Mouse (Mus musculus): ENCODE results near the gene Ssc4d. TPM values are rescaled to one million over a fixed set of nuclear protein-coding genes. Genes with fewer than 3 reads are reported as not detected.

The Ssc4d gene
- total and polyA plus RNA-seq, 2 experiments from 2014 or later = 3.6 to 8.9 TPM

DNA sequence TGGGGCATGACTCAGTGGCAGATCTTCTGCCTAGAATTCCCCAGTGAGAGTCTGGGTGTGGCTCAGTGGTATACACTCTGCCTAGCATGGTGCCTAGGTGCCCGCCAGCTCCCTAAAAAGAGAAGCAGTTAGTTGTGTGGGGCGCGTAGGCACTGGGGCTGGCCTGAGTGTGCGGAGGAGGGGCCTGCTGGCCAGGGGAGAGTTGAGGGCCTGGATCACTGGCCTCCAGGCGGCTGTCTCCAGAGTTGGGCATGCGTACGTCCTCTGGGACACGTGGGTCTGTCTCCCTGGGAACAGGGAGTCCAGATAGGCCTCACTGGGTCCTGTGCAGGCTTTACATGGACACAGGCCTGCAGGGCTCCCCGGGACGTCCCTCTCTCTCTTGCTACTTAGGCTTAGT is 40.5 kb upstream of the Ssc4d start:
- DNase-seq (ENCODE audit: low spot score) (no peak), ATAC-seq (ENCODE audit: low FRiP score) (no peak)
- TF ChIP-seq CTCF (IDR thresholded peaks at IDR 0.05) = no peak
- 76% methylated on average over 10 of the region's 10 CpGs for WGBS
- no peak overlapping the region for H3K4me3 ChIP-seq (ENCODE audit: low read depth, low read length)
- H3K27me3 ChIP-seq (ENCODE audit: insufficient read depth, low read length) = no peaks in the 10 kb centered on the region
- no peak overlapping the region for H3K27ac ChIP-seq (ENCODE audit: low read depth, low read length)
- no peaks in the 10 kb centered on the region for H3K4me1 ChIP-seq (ENCODE audit: insufficient read depth, low read length)
- no peak overlapping the region for H3K4me2 ChIP-seq (ENCODE audit: low read depth, low read length, poor library complexity, severe bottlenecking)
- peaks cover 26% of the 10 kb centered on the region for H3K36me3 ChIP-seq (ENCODE audit: insufficient read depth, low read length)
- no peak overlapping the region for H3K9ac ChIP-seq (replicated peaks; ENCODE audit: low read length, poor library complexity, severe bottlenecking)
- H3K9me3 ChIP-seq (ENCODE audit: low read length) = no peaks in the 10 kb centered on the region

DNA sequence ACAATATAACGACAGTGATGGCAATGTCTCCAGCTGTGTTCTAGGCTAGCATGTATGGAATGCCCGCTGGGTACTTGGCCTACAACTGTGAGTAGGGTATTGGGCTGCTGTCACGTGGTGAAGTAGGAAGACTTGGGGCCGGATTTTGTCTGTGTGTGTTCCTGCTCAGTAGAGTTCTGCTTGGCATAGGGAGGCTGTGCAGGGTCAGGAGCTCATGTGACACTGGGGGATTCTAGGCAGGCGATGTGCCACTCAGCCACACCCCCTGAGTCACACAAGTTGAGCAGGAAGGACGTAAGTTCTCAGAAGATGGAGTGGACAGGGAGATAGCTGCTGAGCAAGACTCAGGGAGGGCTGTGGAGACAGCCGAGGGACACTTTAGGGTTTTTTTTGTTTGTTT is 33.4 kb upstream of the Ssc4d start:
- H3K27me3 ChIP-seq (ENCODE audit: insufficient read depth, low read length) = no peaks in the 10 kb centered on the region
- no peak for TF ChIP-seq CTCF (IDR thresholded peaks at IDR 0.05)
- WGBS = 82% methylated on average over 7 of the region's 7 CpGs
- no peak overlapping the region for H3K4me3 ChIP-seq (ENCODE audit: low read depth, low read length)
- no peak overlapping the region for H3K27ac ChIP-seq (ENCODE audit: low read depth, low read length)
- H3K9me3 ChIP-seq (ENCODE audit: low read length) = no peaks in the 10 kb centered on the region
- DNase-seq (ENCODE audit: low spot score) (no peak), ATAC-seq (ENCODE audit: low FRiP score) (no peak)
- no peaks in the 10 kb centered on the region for H3K4me1 ChIP-seq (ENCODE audit: insufficient read depth, low read length)
- no peak overlapping the region for H3K4me2 ChIP-seq (ENCODE audit: low read depth, low read length, poor library complexity, severe bottlenecking)
- no peak overlapping the region for H3K9ac ChIP-seq (replicated peaks; ENCODE audit: low read length, poor library complexity, severe bottlenecking)
- peaks cover 25% of the 10 kb centered on the region for H3K36me3 ChIP-seq (ENCODE audit: insufficient read depth, low read length)

DNA sequence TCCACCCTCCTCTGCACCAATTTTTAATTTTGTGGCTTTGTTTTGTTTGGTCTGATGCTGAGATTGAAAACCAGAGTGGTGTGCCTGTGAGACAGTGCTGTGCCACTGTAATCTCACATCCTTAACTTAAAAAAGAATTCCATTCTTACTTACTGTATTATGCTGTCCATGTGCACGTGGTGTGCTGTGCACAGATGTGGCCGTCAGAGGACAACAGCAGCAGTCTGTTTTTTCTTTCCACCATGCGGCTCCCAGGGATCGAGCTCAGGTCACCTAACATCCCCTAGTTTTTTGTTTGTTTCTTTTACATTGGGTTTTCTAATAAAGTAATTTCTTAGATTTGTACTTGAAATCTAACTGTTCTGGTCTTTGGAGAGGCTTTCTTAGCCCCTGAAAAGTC is 30.2 kb upstream of the Ssc4d start:
- no peak overlapping the region for H3K9ac ChIP-seq (replicated peaks; ENCODE audit: low read length, poor library complexity, severe bottlenecking)
- no peak overlapping the region for H3K27ac ChIP-seq (ENCODE audit: low read depth, low read length)
- H3K9me3 ChIP-seq (ENCODE audit: low read length) = no peaks in the 10 kb centered on the region
- TF ChIP-seq CTCF (IDR thresholded peaks at IDR 0.05) = no peak
- peaks cover 4% of the 10 kb centered on the region; the same call in 1 of the 2 replicates for H3K36me3 ChIP-seq (ENCODE audit: insufficient read depth, low read length)
- no peak overlapping the region for H3K4me2 ChIP-seq (ENCODE audit: low read depth, low read length, poor library complexity, severe bottlenecking)
- ATAC-seq (ENCODE audit: low FRiP score) (no peak), DNase-seq (ENCODE audit: low spot score) (no peak)
- H3K4me3 ChIP-seq (ENCODE audit: low read depth, low read length) = no peak overlapping the region
- H3K27me3 ChIP-seq (ENCODE audit: insufficient read depth, low read length) = no peaks in the 10 kb centered on the region
- H3K4me1 ChIP-seq (ENCODE audit: insufficient read depth, low read length) = no peaks in the 10 kb centered on the region
- WGBS = 84% methylated on average over 4 of the region's 4 CpGs

- 29% methylated on average over 3 of the region's 3 CpGs for WGBS
Observed at GRCm38 (mm10) chr5:136002751-136003151, 28.4 kb upstream of the Ssc4d start.

GRCm38 (mm10) chr5:136002325-136002724 is 28.0 kb upstream of the Ssc4d start:
- 73% methylated on average over 2 of the region's 2 CpGs for WGBS
- no peaks in the 10 kb centered on the region for H3K27me3 ChIP-seq (ENCODE audit: insufficient read depth, low read length)
- H3K4me1 ChIP-seq (ENCODE audit: insufficient read depth, low read length) = no peaks in the 10 kb centered on the region
- ATAC-seq (ENCODE audit: low FRiP score) = no peak
- no peak overlapping the region for H3K4me2 ChIP-seq (ENCODE audit: low read depth, low read length, poor library complexity, severe bottlenecking)
- H3K36me3 ChIP-seq (ENCODE audit: insufficient read depth, low read length) = peaks cover 4% of the 10 kb centered on the region; the same call in 1 of the 2 replicates
- no peak overlapping the region for H3K27ac ChIP-seq (ENCODE audit: low read depth, low read length)
- no peak overlapping the region for H3K9ac ChIP-seq (replicated peaks; ENCODE audit: low read length, poor library complexity, severe bottlenecking)
- DNase-seq (ENCODE audit: low spot score) = no peak
- no peak for TF ChIP-seq CTCF (IDR thresholded peaks at IDR 0.05)
- H3K4me3 ChIP-seq (ENCODE audit: low read depth, low read length) = no peak overlapping the region
- H3K9me3 ChIP-seq (ENCODE audit: low read length) = no peaks in the 10 kb centered on the region

More at GRCm38 (mm10) chr5:136002751-136003151, 28.4 kb upstream of the Ssc4d start:
- Histone ChIP-seq H3K4me1 (ENCODE audit: insufficient read depth, low read length) (no peaks in the 10 kb centered on the region), H3K27me3 (ENCODE audit: insufficient read depth, low read length) (no peaks in the 10 kb centered on the region), H3K9me3 (ENCODE audit: low read length) (no peaks in the 10 kb centered on the region), H3K9ac (replicated peaks; ENCODE audit: low read length, poor library complexity, severe bottlenecking) (no peak overlapping the region), H3K27ac (ENCODE audit: low read depth, low read length) (no peak overlapping the region), H3K4me3 (ENCODE audit: low read depth, low read length) (no peak overlapping the region), H3K36me3 (ENCODE audit: insufficient read depth, low read length) (peaks cover 4% of the 10 kb centered on the region; the same call in 1 of the 2 replicates), H3K4me2 (ENCODE audit: low read depth, low read length, poor library complexity, severe bottlenecking) (no peak overlapping the region)
- DNase-seq (ENCODE audit: low spot score) = no peak
- ATAC-seq (ENCODE audit: low FRiP score) = no peak
- TF ChIP-seq CTCF (IDR thresholded peaks at IDR 0.05) = no peak

DNA sequence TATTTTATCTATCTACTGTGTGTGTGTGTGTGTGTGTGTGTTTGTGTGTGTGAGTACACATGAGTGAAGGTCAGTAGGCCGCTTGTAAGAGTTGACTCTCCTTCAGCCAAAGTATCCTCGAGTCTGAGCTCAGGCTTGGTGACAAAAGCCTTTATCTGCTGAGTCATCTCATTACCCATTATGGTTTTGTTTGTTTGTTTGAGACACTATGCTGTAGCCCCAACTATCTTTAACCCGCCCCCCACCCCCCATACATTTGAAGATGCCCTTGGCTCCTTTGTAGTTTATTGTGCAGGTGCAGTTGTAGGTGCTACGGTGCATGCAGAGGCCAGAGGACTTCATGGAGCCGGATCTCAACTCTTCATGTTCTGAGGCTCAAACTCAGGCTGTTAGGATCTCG is 26.9 kb upstream of the Ssc4d start:
- Histone ChIP-seq H3K36me3 (ENCODE audit: insufficient read depth, low read length) (peaks cover 4% of the 10 kb centered on the region; the same call in 1 of the 2 replicates), H3K27ac (ENCODE audit: low read depth, low read length) (no peak overlapping the region), H3K9ac (replicated peaks; ENCODE audit: low read length, poor library complexity, severe bottlenecking) (no peak overlapping the region), H3K9me3 (ENCODE audit: low read length) (no peaks in the 10 kb centered on the region), H3K4me3 (ENCODE audit: low read depth, low read length) (no peak overlapping the region), H3K4me2 (ENCODE audit: low read depth, low read length, poor library complexity, severe bottlenecking) (no peak overlapping the region), H3K4me1 (ENCODE audit: insufficient read depth, low read length) (0 out of 2 replicates have a peak, but pooled peaks cover 2% of the 10 kb centered on the region), H3K27me3 (ENCODE audit: insufficient read depth, low read length) (no peaks in the 10 kb centered on the region)
- ATAC-seq (ENCODE audit: low FRiP score) (no peak), DNase-seq (ENCODE audit: low spot score) (no peak)
- no peak for TF ChIP-seq CTCF (IDR thresholded peaks at IDR 0.05)
- 91% methylated on average over 6 of the region's 6 CpGs for WGBS

Measured in midbrain, postnatal 0 days (tissue).